ENCODE assay signal across 8 mouse cellular contexts in the genomic region with DNA sequence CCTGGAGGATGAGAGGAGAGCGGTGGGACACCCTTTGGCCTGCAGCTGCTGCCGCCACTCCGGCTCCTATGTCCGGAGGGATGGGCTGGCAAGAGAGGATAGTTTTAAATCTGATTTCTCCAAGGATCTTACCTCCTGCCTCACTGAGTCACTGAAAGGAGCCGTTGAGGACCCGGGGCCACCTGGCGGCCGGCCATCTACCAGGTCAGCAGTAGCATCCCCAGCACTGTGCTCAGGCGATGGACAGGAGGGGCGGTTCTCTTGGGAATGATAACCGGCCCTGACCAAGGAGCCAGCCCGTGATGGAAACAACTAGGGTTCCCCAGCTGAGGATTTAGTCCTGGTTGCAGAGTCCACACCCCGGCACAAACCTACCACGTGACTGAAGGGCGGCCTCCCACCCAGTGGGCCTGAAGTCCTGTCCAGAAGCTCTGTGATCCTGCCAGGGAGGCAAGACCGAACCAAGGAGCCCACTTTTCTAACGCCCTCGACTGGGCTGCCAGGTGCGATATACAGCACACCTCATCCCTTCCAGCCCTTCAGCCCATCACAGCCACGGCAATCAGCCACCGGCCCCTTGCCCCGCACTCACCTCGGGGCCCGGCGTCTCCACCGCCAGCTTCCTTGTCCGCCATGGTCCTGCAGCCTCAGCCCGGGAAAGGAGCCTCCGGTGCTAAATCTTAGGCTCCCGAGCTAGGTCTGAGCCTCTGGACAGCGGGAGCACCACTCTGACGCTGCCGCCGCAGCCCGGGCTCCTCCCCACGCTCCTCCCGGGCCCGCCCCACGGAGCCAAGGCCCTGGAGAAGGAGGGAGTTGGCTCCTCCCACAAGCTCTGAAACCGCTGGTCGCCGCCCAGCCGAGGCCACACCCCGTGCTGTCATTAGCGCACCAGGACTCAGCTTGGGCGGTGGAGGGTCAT.
DNase-seq lines count a peak whose midpoint lies in the region; ATAC-seq lines count a peak whose summit lies in the region.

No protein-coding gene starts in this region.

- H3K9ac ChIP-seq in hindbrain, embryonic 12.5 days: peak overlapping the region; percentile 72
- H3K9ac ChIP-seq in lung, embryonic 16.5 days (ENCODE audit: low read length): peak overlapping the region; percentile 68

- 0 out of 2 replicates have a peak, but pooled peaks cover 3% of the 10 kb centered on the region for H3K27me3 ChIP-seq in hindbrain, embryonic 12.5 days
- H3K27me3 ChIP-seq in lung, embryonic 16.5 days (ENCODE audit: control insufficient read depth, insufficient read depth, low read depth, low read length): no peaks in the 10 kb centered on the region

- peak overlapping the region; percentile 82 for H3K27ac ChIP-seq in hindbrain, embryonic 12.5 days
- no peak overlapping the region for H3K27ac ChIP-seq in lung, embryonic 16.5 days (ENCODE audit: low read length)

- no peaks in the 10 kb centered on the region for H3K36me3 ChIP-seq in hindbrain, embryonic 12.5 days
- no peaks in the 10 kb centered on the region for H3K36me3 ChIP-seq in lung, embryonic 16.5 days (ENCODE audit: control insufficient read depth, insufficient read depth, low read length)

- peak; percentile 93 for DNase-seq in ZHBTc4 (ENCODE audit: low read depth, low spot score)
- DNase-seq in cerebellum, postnatal 10 days: peak; percentile 54 to 74
- DNase-seq in frontal cortex, postnatal 25 days (ENCODE audit: low spot score in 2 of 2): peak; percentile 64 to 75
- peak; percentile 77 to 81 for DNase-seq in layer of hippocampus, postnatal 14 days (ENCODE audit: low spot score in 2 of 2)
- peak; percentile 69 for DNase-seq in ovary, postnatal 14 days (ENCODE audit: low spot score)
- peak; percentile 12 to 23 for DNase-seq in thymus, postnatal 36 days

- H3K9me3 ChIP-seq in hindbrain, embryonic 12.5 days (replicated peaks): no peaks in the 10 kb centered on the region; the same call in 1 of the 2 replicates
- no peaks in the 10 kb centered on the region for H3K9me3 ChIP-seq in lung, embryonic 16.5 days (ENCODE audit: control insufficient read depth, low read length)

- peak; percentile 90 for ATAC-seq in hindbrain, embryonic 12.5 days (ENCODE audit: low FRiP score)
- ATAC-seq in lung, embryonic 16.5 days (ENCODE audit: low read depth): peak; percentile 96

- H3K4me1 ChIP-seq in hindbrain, embryonic 12.5 days: peaks cover 20% of the 10 kb centered on the region
- peaks cover 13% of the 10 kb centered on the region for H3K4me1 ChIP-seq in lung, embryonic 16.5 days (replicated peaks; ENCODE audit: control insufficient read depth, insufficient read depth, low read length)

- peak overlapping the region; percentile 74 for H3K4me2 ChIP-seq in hindbrain, embryonic 12.5 days (replicated peaks)
- H3K4me2 ChIP-seq in lung, embryonic 16.5 days (ENCODE audit: low read depth, low read length): peak overlapping the region; percentile 89

- WGBS in hindbrain, embryonic 12.5 days: under 1% methylated on average over 45 of the region's 46 CpGs
- under 1% methylated on average over 46 of the region's 46 CpGs for WGBS in lung, embryonic 16.5 days

- peak overlapping the region; percentile 57 for H3K4me3 ChIP-seq in hindbrain, embryonic 12.5 days
- H3K4me3 ChIP-seq in lung, embryonic 16.5 days (ENCODE audit: low read length): peak overlapping the region; percentile 63

Comparison
In these comparisons a context has a peak if more than half of its experiments do, and no peak if none do; other contexts are left out.
1. DNase-seq: peak in every context shown above with its lines; median percentile 93 in ZHBTc4; 79 in layer of hippocampus, postnatal 14 days; 70 in frontal cortex, postnatal 25 days; 69 in ovary, postnatal 14 days; 64 in cerebellum, postnatal 10 days; 18 in thymus, postnatal 36 days.